In the genomic region with DNA sequence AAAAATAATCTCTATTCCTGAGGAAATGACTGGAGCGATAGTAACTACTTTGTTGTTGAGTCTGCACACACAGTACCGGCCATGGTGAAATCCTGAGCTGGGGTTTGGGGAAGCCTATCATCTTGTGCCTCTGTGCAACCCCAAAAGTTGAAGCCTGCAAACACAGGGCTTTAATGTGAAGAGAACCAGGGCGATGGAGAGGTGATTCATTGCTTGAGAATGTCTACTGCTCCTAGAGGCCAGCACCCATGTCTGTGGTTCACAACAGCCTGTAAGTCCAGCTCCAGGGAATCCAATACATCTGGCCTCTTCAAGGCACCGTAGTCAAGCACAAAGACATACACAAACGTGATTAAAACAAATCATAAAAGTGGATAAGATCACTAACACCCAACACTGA, we compare ENCODE assay signal across 24 mouse cellular contexts. TPM values are rescaled to one million over a fixed set of nuclear protein-coding genes. Genes with fewer than 3 reads are reported as not detected.
DNase-seq lines count a peak whose midpoint lies in the region; ATAC-seq and TF ChIP-seq lines count a peak whose summit lies in the region.
"Had no signal": no experiment of that assay in that cellular context is flagged by ENCODE, and none has a peak within 500 bp of the region (broad histone marks: within the 10 kb centered on the region; RNA-seq: fewer than 3 reads in every experiment).

No protein-coding gene starts in this region.

- H3K4me3 ChIP-seq in megakaryocyte, embryonic 14.5 days (replicated peaks): peak overlapping the region; percentile 56
- no peak overlapping the region for H3K4me3 ChIP-seq in cerebellum, adult 2 months (replicated peaks; ENCODE audit: insufficient read depth, low read depth, low read length)
- H3K4me3 ChIP-seq in heart, embryonic 11.5 days (ENCODE audit: low read depth, low read length): no peak overlapping the region
- H3K4me3 ChIP-seq: embryonic facial prominence, embryonic 13.5 days; embryonic facial prominence, embryonic 15.5 days; erythroblast, embryonic 14.5 days; forebrain, embryonic 13.5 days; forebrain, embryonic 15.5 days had no signal

- H3K27ac ChIP-seq in cerebellum, adult 2 months (ENCODE audit: insufficient read depth, low read length): no peak overlapping the region
- H3K27ac ChIP-seq in heart, embryonic 11.5 days (ENCODE audit: low read depth, low read length): no peak overlapping the region
- H3K27ac ChIP-seq: embryonic facial prominence, embryonic 13.5 days; embryonic facial prominence, embryonic 15.5 days; forebrain, embryonic 13.5 days; forebrain, embryonic 15.5 days had no signal

- no peak for ATAC-seq in megakaryocyte, adult 5-6 weeks (ENCODE audit: poor library complexity, severe bottlenecking)
- no peak for ATAC-seq in heart, embryonic 11.5 days (replicated peaks; ENCODE audit: insufficient number of reproducible peaks, low FRiP score, low TSS enrichment)
- ATAC-seq: activated CD4-positive, CD25-positive, alpha-beta regulatory T cell, adult 4 months; forebrain, embryonic 13.5 days; forebrain, embryonic 15.5 days; forebrain, postnatal 0 days; Patski had no signal

- WGBS in cerebellum, adult 2 months: 85% methylated on average over 5 of the region's 5 CpGs
- 72% methylated on average over 5 of the region's 5 CpGs for WGBS in heart, embryonic 11.5 days (ENCODE audit: insufficient replicate concordance)

- peaks cover 2% of the 10 kb centered on the region for H3K36me3 ChIP-seq in megakaryocyte, embryonic 14.5 days (replicated peaks; ENCODE audit: low read length)
- no peaks in the 10 kb centered on the region for H3K36me3 ChIP-seq in heart, embryonic 11.5 days (ENCODE audit: control insufficient read depth, insufficient read depth, low read length)
- H3K36me3 ChIP-seq: embryonic facial prominence, embryonic 13.5 days; embryonic facial prominence, embryonic 15.5 days; forebrain, embryonic 15.5 days had no signal

- H3K9ac ChIP-seq in heart, embryonic 11.5 days (ENCODE audit: low read depth, low read length): no peak overlapping the region
- H3K9ac ChIP-seq: embryonic facial prominence, embryonic 13.5 days; embryonic facial prominence, embryonic 15.5 days; forebrain, embryonic 13.5 days; forebrain, embryonic 15.5 days; forebrain, postnatal 0 days had no signal

- no peaks in the 10 kb centered on the region for H3K27me3 ChIP-seq in megakaryocyte, embryonic 14.5 days (replicated peaks)
- no peaks in the 10 kb centered on the region for H3K27me3 ChIP-seq in cerebellum, adult 2 months (ENCODE audit: control insufficient read depth, insufficient read depth, low read length)
- H3K27me3 ChIP-seq in heart, embryonic 11.5 days (ENCODE audit: control insufficient read depth, insufficient read depth, low read length): no peaks in the 10 kb centered on the region
- H3K27me3 ChIP-seq: embryonic facial prominence, embryonic 13.5 days; embryonic facial prominence, embryonic 15.5 days; forebrain, embryonic 13.5 days; forebrain, embryonic 15.5 days; Patski had no signal

- DNase-seq in 416B (ENCODE audit: low read depth): peak; percentile 55
- peak; percentile 54 for DNase-seq in fibroblast of lung, adult 2 months (ENCODE audit: low read depth)
- no peak for DNase-seq in cerebellum, adult 2 months
- DNase-seq in retina, embryonic 14.5 days (ENCODE audit: low spot score): no peak
- DNase-seq: adrenal gland, adult 8-10 months; adrenal gland, postnatal 14 days; adrenal gland, postnatal 36 days; cerebellum, adult 11-12 months; cerebellum, adult 8-10 months; cerebellum, adult 9-11 months; cerebellum, postnatal 14 days; cerebellum, postnatal 36 days; embryo, embryonic 11 days; forebrain, postnatal 0 days had no signal

- no peaks in the 10 kb centered on the region for H3K9me3 ChIP-seq in megakaryocyte, embryonic 14.5 days
- H3K9me3 ChIP-seq in heart, embryonic 11.5 days (replicated peaks; ENCODE audit: control insufficient read depth, low read length): no peaks in the 10 kb centered on the region
- H3K9me3 ChIP-seq: embryonic facial prominence, embryonic 13.5 days; embryonic facial prominence, embryonic 15.5 days; forebrain, embryonic 13.5 days; forebrain, embryonic 15.5 days had no signal

- peaks cover 68% of the 10 kb centered on the region for H3K4me1 ChIP-seq in megakaryocyte, embryonic 14.5 days
- no peaks in the 10 kb centered on the region for H3K4me1 ChIP-seq in cerebellum, adult 2 months (ENCODE audit: control insufficient read depth, insufficient read depth, low read length)
- no peaks in the 10 kb centered on the region for H3K4me1 ChIP-seq in heart, embryonic 11.5 days (ENCODE audit: control insufficient read depth, insufficient read depth, low read length)
- H3K4me1 ChIP-seq: embryonic facial prominence, embryonic 13.5 days; embryonic facial prominence, embryonic 15.5 days; forebrain, embryonic 13.5 days; forebrain, embryonic 15.5 days had no signal

- no peak for TF ChIP-seq CTCF in cerebellum, adult 2 months (IDR thresholded peaks at IDR 0.05; ENCODE audit: borderline replicate concordance, insufficient read depth, low read depth, low read length)

- no peak overlapping the region for H3K4me2 ChIP-seq in heart, embryonic 11.5 days
- H3K4me2 ChIP-seq: embryonic facial prominence, embryonic 13.5 days; embryonic facial prominence, embryonic 15.5 days; forebrain, embryonic 13.5 days; forebrain, embryonic 15.5 days had no signal

- no peak for TF ChIP-seq POLR2A in cerebellum, adult 2 months (IDR thresholded peaks at IDR 0.05; ENCODE audit: borderline replicate concordance, insufficient read depth, low read length)

RNA-seq across cellular contexts. Expression of a gene that starts 39.3 kb away (rescaled TPM):
- 2.8 and 3.1 TPM in 2 replicates for polyA plus RNA-seq in megakaryocyte, embryonic 14.5 days (2012; ENCODE audit: insufficient read depth, low replicate concordance)
- 39.2 and 43.3 TPM in 2 replicates for total RNA-seq in megakaryocyte, adult 5-6 weeks (2015)
- 45.6 and 46.0 TPM in 2 replicates for total RNA-seq in megakaryocyte, adult 5-6 weeks (2017)
- polyA plus RNA-seq in cerebellum, adult 2 months (2012; rRNA removed): 54.8 and 57.8 TPM in 2 replicates
- polyA plus RNA-seq in heart, embryonic 11.5 days (2014; fragmentation: Nextera tagmentation; extraction: Ambion mirVana): 47.4 and 54.6 TPM in 2 replicates

Comparison
In these comparisons a context has a peak if more than half of its experiments do, and no peak if none do; other contexts are left out.
1. DNase-seq: peak in 416B (single experiment) and fibroblast of lung, adult 2 months (single experiment); none in cerebellum, adult 2 months (0 of 2) and retina, embryonic 14.5 days (single experiment).
2. RNA of a gene that starts 39.3 kb away (polyA plus RNA-seq): 54.8 to 57.8 TPM in cerebellum, adult 2 months and 47.4 to 54.6 TPM in heart, embryonic 11.5 days; 2.8 to 3.1 TPM in megakaryocyte, embryonic 14.5 days; every median in the first group is over 10 times any median in the second.